Mouse (Mus musculus): ENCODE measurements around the gene Efhd1. TPM values are rescaled to one million over a fixed set of nuclear protein-coding genes. Genes with fewer than 3 reads are reported as not detected.

The Efhd1 gene
- total RNA-seq, 2 experiments from 2014 or later = 4.1 to 4.7 TPM

Other genes with a start within 250 kb of the Efhd1 start
- gene Alppl2, start 174.4 kb upstream of the Efhd1 start, total RNA-seq (2021) = not detected
- not detected for gene Alpi, start 162.8 kb upstream of the Efhd1 start, total RNA-seq (2021)
- gene Akp3, start 139.4 kb upstream of the Efhd1 start, total RNA-seq (2021) = not detected
- gene Ecel1, start 107.8 kb upstream of the Efhd1 start, total RNA-seq (2021) = not detected
- not detected for gene Prss56, start 81.0 kb upstream of the Efhd1 start, total RNA-seq (2021)
- gene Chrnd, start 73.8 kb upstream of the Efhd1 start, total RNA-seq (2021) = 1 to 10 TPM; 1.9 to 2.6 TPM
- under 1 TPM in 1 of 2 experiments, not detected in 1; 0.52 TPM for gene Chrng, start 59.7 kb upstream of the Efhd1 start, total RNA-seq (2021)
- 10 to 100 TPM; 47.3 to 50.0 TPM for gene Eif4e2, start 50.4 kb upstream of the Efhd1 start, total RNA-seq (2021)
- 10 to 100 TPM; 28.7 to 36.9 TPM for gene Gigyf2, start 62.6 kb downstream of the Efhd1 start, total RNA-seq (2021)
- under 1 TPM in 1 of 2 experiments, not detected in 1; 0.32 TPM for gene Kcnj13, start 130.4 kb downstream of the Efhd1 start, total RNA-seq (2021)
- gene Snorc, start 205.9 kb downstream of the Efhd1 start, total RNA-seq (2021) = not detected
- 10 to 100 TPM in 1 of 2 experiments, 1 to 10 TPM in 1; 9.7 to 15.2 TPM for gene Neu2, start 245.5 kb downstream of the Efhd1 start, total RNA-seq (2021)